Mouse (Mus musculus): ENCODE measurements around the gene AW011738.

AW011738 gene

GRCm38 (mm10) chr4:156203001-156203412, at the start of gene AW011738:
Gene AW011738, plus strand, starts transcription at chr4:156203304.
- peak; percentile 81 to 84 for DNase-seq (ENCODE audit: inconsistent age in 2 of 2, low spot score in 1 of 2)

GRCm38 (mm10) chr4:156154771-156155170, 48.3 kb upstream of the AW011738 start:
- DNase-seq (ENCODE audit: inconsistent age in 2 of 2, low spot score in 1 of 2), result peak in 1 of 2 experiments; percentile 10

DNA sequence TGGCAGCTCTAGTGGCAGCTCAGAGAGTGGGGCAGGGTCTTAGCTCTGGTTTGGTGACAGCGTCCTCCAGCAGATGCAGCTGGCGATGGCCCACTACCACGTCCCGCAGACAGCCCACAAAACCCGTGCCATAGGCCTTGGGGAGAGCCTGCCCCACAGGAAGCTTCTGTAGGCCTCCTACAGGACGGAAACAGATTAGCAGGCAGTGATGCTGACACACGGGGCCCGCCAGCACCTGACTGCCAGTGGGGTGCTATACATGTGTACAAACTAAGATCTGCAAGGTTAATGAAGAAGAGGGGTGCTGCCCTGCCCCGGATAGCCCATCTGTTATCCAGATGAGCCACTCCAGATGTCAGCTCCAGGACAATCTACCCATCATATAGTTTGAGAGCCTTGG, 36.6 kb upstream of the AW011738 start:
- peak in 1 of 2 experiments; percentile 12 for DNase-seq (ENCODE audit: inconsistent age in 2 of 2, low spot score in 1 of 2)

GRCm38 (mm10) chr4:156168611-156169010, 34.5 kb upstream of the AW011738 start:
- no peak for DNase-seq (ENCODE audit: inconsistent age in 2 of 2, low spot score in 1 of 2)

DNA sequence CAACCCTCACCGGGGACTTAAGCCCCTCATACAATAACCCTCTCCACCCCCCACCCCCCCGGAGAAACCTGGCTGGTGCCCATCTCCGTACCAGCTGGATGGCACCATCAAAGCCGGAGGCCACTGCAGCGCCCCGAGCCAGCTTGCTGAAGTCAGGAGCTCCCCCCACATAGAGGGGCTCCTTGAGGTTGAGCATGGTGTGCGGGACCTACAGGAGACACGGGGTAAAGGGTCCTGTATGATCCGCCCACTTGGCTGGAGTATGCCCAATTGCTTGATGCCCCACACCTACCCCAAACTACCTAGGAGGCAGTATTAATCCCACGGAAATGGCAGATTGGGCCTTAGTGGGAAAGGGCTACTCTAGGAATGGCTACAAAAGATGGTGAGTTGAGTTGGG, 34.0 kb upstream of the AW011738 start:
- DNase-seq (ENCODE audit: inconsistent age in 2 of 2, low spot score in 1 of 2), result no peak

- DNase-seq (ENCODE audit: inconsistent age in 2 of 2, low spot score in 1 of 2), result no peak
These were observed 31.3 kb upstream of the AW011738 start for GRCm38 (mm10) chr4:156171828-156172227.

GRCm38 (mm10) chr4:156177630-156178029, 25.5 kb upstream of the AW011738 start:
- DNase-seq (ENCODE audit: inconsistent age in 2 of 2, low spot score in 1 of 2), result no peak

DNA sequence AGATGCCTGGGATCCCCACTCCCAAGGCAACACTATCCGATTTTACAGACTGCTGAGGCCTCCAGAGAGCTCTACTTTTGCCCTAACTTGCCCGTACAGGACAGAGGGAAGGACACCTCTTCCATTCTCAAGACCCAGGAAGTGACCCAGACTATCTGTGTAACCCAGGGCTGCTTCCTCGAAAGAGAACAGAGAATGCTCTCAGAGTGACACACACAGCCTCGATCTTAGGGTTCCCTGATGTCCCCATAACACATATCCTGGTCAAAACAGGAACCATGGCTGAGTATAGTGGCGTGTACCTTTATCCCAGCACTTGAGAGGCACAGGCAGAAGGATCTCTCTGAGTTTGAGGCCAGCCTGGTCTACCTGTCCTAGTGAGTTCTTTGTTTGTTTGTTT, 19.4 kb upstream of the AW011738 start:
- no peak for DNase-seq (ENCODE audit: inconsistent age in 2 of 2, low spot score in 1 of 2)

DNA sequence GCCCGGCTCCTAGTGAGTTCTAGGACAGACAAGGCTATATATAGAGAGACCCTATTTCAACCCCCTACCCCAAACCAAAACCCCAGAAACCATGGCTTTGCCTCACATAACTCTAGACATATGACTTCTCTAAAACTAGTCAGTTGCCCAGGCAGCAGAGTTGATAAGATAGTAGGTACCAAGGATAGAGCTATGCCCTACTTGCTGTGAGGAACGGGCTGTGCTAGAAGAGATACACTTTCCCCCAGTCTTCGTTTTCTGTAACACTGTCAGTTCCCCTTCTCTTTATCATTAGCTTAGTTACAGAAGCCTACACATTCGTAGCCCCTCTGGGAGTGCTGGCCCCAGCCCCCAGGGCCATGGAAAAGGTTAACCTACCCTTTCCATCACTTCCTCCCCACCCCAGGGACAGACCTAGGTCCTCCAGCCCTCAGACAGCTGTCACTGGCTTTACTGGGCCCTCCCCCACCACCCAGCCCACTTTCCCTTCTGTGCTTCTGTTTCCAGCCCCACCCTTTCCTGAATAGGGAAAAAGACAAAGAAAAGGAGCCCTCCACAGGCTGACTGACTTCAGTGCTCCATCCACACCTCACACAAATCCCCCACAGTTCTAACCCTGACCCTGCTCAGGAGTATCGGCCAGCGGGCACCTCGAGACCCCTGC, 18.7 kb upstream of the AW011738 start:
- no peak for DNase-seq (ENCODE audit: inconsistent age in 2 of 2, low spot score in 1 of 2)

DNA sequence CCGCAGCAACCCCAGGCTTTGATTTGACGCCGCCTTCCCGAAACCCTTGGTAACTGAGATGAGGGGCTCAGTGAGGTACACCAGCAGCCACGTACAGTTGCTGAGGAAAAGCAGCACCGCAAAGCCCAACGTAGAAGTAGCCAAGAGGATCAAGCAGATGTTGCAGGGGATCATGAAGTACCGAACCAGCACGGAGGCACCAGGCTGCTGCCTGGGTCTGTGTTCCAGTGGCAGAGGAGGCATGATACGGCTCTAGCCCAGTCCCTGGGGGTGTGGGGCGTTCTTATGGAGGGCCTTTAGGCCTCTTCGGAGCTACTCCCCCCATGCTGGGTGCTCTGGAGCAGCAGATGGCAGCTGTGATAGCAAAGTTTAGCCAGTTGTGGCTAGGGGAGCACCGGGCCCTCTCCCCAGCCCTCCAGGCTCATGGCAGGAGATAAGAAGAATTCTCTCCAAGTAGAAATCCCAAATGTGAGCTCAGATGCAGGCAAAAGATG, 17.6 kb upstream of the AW011738 start:
- no peak for DNase-seq (ENCODE audit: inconsistent age in 2 of 2, low spot score in 1 of 2)

DNA sequence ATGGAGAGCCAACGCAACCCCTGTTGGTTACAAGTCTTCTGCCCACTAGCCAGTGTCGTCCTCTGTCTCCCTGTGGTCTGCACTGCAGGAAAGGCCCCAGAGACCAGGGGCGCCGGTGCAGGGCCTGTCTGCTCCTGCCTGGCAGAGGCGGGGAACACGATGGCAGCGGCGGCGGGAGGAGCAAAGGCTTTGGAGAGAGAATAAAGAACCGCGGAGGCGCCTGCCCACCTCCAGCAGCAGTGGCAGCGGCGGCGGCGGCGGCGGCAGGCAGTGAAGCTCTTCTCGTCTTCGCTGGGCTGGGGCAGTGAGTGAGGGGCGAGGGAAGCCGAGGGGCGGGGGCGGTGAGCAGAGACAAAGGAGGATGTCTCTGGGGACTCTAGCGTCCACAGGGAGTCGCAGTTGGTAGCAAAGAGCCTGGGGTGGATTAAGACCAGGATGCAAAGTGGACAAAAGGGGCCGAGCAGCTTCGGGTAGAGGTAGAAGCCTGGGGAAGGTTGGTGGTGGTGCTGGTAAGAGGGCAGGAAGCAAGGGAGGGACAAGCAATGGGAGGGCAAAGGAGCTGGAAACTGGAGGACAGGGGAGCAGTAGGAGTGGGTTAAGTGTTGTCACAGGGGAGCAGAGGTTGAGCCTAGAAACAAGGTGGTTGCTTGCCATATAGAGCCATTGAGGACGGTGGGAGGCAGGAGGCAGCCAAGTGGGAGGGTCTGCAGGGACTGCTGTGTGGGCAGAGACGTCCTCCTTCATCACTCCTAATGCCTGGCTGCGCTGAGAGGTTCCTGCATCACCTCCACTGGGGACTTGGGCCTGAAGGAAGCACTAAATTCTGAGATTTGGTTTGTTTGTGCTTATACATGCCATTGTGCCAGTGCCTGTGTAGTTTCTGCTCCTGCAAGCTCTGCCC, 16.9 kb upstream of the AW011738 start:
- peak in 1 of 2 experiments; percentile 51 for DNase-seq (ENCODE audit: inconsistent age in 2 of 2, low spot score in 1 of 2)

GRCm38 (mm10) chr4:156188162-156188810, 14.8 kb upstream of the AW011738 start:
- DNase-seq (ENCODE audit: inconsistent age in 2 of 2, low spot score in 1 of 2), result no peak

DNA sequence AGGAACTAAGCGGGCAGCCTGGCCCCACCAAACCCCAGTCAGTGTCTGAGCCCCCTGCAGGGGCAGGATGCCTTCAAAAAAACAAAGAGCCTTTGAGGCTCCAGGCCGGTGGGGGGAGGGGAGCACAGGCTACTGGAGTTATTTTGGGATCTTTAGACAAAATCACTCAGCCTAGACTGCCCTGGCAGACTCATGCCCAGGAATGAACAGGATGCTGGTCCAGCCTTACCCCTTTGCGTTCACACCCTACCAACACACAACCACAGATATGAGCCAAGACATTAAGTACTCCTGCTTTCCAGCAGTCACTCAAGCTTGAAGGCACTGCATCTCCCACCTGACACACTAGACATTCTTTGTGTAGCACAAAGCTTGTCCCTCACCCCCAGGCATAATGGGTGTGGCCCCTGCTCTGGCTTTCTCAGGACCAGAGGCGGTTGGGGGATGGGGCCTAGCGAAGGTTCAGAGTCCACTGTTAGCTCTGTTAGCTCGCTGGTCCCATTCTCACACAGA, 14.2 kb upstream of the AW011738 start:
- DNase-seq (ENCODE audit: inconsistent age in 2 of 2, low spot score in 1 of 2), result no peak

- no peak for DNase-seq (ENCODE audit: inconsistent age in 2 of 2, low spot score in 1 of 2)
These were observed 10.5 kb upstream of the AW011738 start for GRCm38 (mm10) chr4:156192421-156193199.

- no peak for DNase-seq (ENCODE audit: inconsistent age in 2 of 2, low spot score in 1 of 2)
These were observed 9.9 kb upstream of the AW011738 start for GRCm38 (mm10) chr4:156193200-156193590.

GRCm38 (mm10) chr4:156193906-156194305, 9.2 kb upstream of the AW011738 start:
- DNase-seq (ENCODE audit: inconsistent age in 2 of 2, low spot score in 1 of 2), result no peak

GRCm38 (mm10) chr4:156194346-156194745, 8.8 kb upstream of the AW011738 start:
- no peak for DNase-seq (ENCODE audit: inconsistent age in 2 of 2, low spot score in 1 of 2)

- peak; percentile 60 to 67 for DNase-seq (ENCODE audit: inconsistent age in 2 of 2, low spot score in 1 of 2)
These were observed 6.9 kb upstream of the AW011738 start for GRCm38 (mm10) chr4:156195927-156196870.

DNA sequence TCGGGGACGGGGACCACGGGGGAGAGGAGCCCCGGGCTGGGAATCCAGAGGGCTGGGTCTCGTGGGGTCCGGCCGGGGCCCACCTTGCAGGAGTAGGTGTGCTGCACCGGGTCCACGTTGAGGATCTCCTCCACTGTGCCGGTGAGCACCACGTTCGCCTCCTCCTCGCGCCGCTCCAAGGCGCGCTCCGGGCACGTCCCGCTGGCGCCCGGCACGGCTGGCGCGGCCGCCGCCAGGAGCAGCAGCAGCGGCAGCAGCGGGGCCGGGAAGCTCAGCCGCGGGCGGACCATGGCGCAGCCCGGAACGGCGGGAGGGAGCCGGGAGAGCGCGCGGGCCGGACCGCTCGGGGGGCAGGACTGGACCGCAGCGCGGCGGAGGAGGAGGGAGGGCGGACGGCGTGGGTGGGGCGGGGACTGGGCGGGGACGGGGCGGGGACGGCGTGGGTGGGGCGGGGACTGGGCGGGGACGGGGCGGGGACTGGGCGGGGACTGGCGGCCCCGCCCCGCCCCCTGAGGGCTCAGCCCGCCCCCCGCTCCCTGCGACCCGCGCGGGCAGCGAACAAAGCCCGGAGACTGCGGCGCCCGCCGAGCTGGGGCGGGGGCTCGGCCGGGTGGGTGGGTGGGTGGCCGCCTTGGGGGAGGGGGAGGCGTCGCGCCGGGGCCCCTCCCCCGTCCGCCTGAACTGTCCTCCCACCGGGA, 5.8 kb upstream of the AW011738 start, which contains the start of gene Agrn:
Gene Agrn, minus strand, starts transcription at position 358 of the 698 bp plus-strand sequence.
- DNase-seq (ENCODE audit: inconsistent age in 2 of 2, low spot score in 1 of 2), result peak; percentile 83 to 88
